Mouse (Mus musculus) midbrain, embryonic 11.5 days (tissue): ENCODE measurements around the gene Il10rb. TPM values are rescaled to one million over a fixed set of nuclear protein-coding genes. Genes with fewer than 3 reads are reported as not detected.

Source experiments
- ATAC-seq: fragments of 200-750 bp; cut with Nextera tagmentation; 2 replicates; pipeline ENCODE4 v1.8.0; 2017; ENCODE audit warnings: moderate TSS enrichment, moderate library complexity; ENCODE audit not compliant: low FRiP score
- DNase-seq: peaks from one replicate; pipeline ENCODE4 v3.0.0; 2015; ENCODE audit warnings: low spot score; ENCODE audit errors: missing footprints
- H3K27ac ChIP-seq: fragments of 300-500 bp; sonication (generic); 2 replicates; pipeline ENCODE4 v1.5.1; 2014; ENCODE audit warnings: low read depth, low read length
- H3K27me3 ChIP-seq: fragments of 300-500 bp; sonication (generic); 2 replicates; pipeline ENCODE4 v1.6.1; 2014; ENCODE audit warnings: mild to moderate bottlenecking, low read length, moderate library complexity, mixed read lengths; ENCODE audit not compliant: control insufficient read depth, insufficient read depth
- H3K36me3 ChIP-seq: fragments of 300-500 bp; sonication (generic); 2 replicates; pipeline ENCODE4 v1.6.1; 2014; ENCODE audit warnings: mild to moderate bottlenecking, low read length, moderate library complexity, mixed read lengths; ENCODE audit not compliant: control insufficient read depth, insufficient read depth
- H3K4me1 ChIP-seq: fragments of 300-500 bp; sonication (generic); 2 replicates; pipeline ENCODE4 v1.6.1; 2014; ENCODE audit warnings: low read length; ENCODE audit not compliant: control insufficient read depth, insufficient read depth
- H3K4me2 ChIP-seq: fragments of 300-500 bp; sonication (generic); 2 replicates; pipeline ENCODE4 v1.6.1; 2014; ENCODE audit warnings: mild to moderate bottlenecking, moderate library complexity
- H3K4me3 ChIP-seq: fragments of 300-500 bp; sonication (generic); 2 replicates; pipeline ENCODE4 v1.5.1; 2014; ENCODE audit warnings: low read depth, low read length
- H3K9ac ChIP-seq: fragments of 300-500 bp; sonication (generic); 2 replicates; pipeline ENCODE4 v1.6.1; 2014; ENCODE audit warnings: low read length
- H3K9me3 ChIP-seq: fragments of 300-500 bp; sonication (generic); 2 replicates; pipeline ENCODE4 v1.6.1; 2016; ENCODE audit warnings: low read length; ENCODE audit not compliant: control insufficient read depth
- WGBS: fragments of 180-500 bp; shearing (Covaris S2); extraction: QIAGEN DNeasy Blood & Tissue Kit; methylation state at CpG from one replicate; pipeline ENCODE4 v1.1.7; 2014; 5-methylcytosine and 5-hydroxymethylcytosine counted together
- polyA plus RNA-seq: library from polyadenylated mRNA; unstranded; fragments of >200 nt; fragmentation: Nextera tagmentation; extraction: Ambion mirVana; gene quantifications from 2 replicates; pipeline ENCODE4 v1.2.1, GENCODE M21; 2014

Gene Il10rb
- polyA plus RNA-seq, 1 experiment from 2014 or later: 8.5 TPM

DNA sequence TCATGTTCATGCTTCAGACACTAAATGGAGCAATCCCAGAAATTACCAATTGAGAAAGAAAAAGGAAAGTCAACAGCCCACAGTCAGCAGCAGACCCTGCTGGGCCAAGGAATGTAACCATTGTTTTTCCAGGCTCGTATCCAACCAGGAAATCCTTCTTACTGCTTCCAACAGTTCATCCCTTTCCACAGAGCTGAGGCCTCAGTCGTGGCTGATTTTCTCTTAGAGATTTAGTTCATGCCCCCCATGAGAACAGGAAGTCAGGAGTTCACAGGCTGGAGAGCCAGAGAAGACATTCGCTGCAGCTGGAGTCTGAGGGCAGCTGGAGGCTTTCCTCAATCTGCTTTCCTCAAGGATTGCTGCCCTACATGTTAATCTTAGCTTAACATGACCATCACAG lies 42.5 kb upstream of the Il10rb start:
- no peaks in the 10 kb centered on the region for H3K9me3 ChIP-seq
- ATAC-seq (no peak), DNase-seq (peak; percentile 44)
- no peak overlapping the region for H3K27ac ChIP-seq
- no peak overlapping the region for H3K9ac ChIP-seq
- H3K36me3 ChIP-seq: no peaks in the 10 kb centered on the region
- H3K4me2 ChIP-seq: no peak overlapping the region
- 42% methylated on average over 3 of the region's 3 CpGs for WGBS
- H3K4me3 ChIP-seq: no peak overlapping the region
- no peaks in the 10 kb centered on the region for H3K4me1 ChIP-seq
- H3K27me3 ChIP-seq: no peaks in the 10 kb centered on the region

DNA sequence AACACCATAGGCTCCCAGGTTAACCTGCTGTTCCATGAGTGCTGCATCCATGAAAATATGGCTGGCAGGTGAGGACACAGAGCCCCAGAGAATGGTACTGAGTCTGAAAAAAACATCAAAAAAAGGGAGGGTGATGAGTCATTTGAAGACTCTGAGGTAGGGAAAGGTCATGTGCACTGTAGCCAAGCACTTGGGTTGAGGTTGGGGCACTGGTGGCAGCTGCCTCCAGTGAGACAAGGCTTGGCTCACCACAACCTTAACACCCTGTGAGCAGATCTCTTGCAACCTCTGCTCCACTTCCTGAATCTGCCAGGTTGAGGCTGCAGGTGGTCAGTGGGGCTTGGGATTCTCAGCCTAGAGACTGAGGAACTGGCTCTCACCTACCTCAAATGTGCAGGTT lies 39.4 kb upstream of the Il10rb start:
- H3K4me3 ChIP-seq: no peak overlapping the region
- no peaks in the 10 kb centered on the region for H3K36me3 ChIP-seq
- no peak overlapping the region for H3K4me2 ChIP-seq
- no peak for ATAC-seq
- H3K9me3 ChIP-seq: no peaks in the 10 kb centered on the region
- no peak for DNase-seq
- no peak overlapping the region for H3K27ac ChIP-seq
- H3K9ac ChIP-seq: no peak overlapping the region
- no peaks in the 10 kb centered on the region for H3K4me1 ChIP-seq
- no peaks in the 10 kb centered on the region for H3K27me3 ChIP-seq

DNA sequence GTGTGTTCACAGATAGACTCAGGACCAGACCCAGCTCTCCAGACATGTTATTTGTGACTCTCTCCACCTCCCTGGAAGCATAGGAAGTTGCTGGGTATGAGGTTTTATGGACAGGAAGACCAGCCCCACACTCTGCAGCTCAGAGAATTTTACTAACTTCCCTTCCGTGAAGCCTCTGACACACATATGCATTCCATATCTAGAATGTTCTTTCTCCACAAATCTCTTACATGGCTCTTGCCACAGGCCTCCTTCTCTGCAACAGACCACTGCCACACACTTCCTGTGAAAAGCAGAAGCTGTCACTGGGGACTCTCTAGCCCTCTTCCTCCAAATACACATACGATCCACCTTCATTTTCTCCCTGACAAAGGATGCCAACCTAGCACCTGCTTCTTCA lies 38.9 kb upstream of the Il10rb start:
- H3K4me2 ChIP-seq: no peak overlapping the region
- H3K36me3 ChIP-seq: no peaks in the 10 kb centered on the region
- no peak overlapping the region for H3K27ac ChIP-seq
- no peaks in the 10 kb centered on the region; the same call in 1 of the 2 replicates for H3K4me1 ChIP-seq
- no peak overlapping the region for H3K9ac ChIP-seq
- DNase-seq (no peak), ATAC-seq (no peak)
- no peaks in the 10 kb centered on the region for H3K9me3 ChIP-seq
- H3K27me3 ChIP-seq: no peaks in the 10 kb centered on the region
- no peak overlapping the region for H3K4me3 ChIP-seq
- 90% methylated on average over 2 of the region's 2 CpGs for WGBS

DNA sequence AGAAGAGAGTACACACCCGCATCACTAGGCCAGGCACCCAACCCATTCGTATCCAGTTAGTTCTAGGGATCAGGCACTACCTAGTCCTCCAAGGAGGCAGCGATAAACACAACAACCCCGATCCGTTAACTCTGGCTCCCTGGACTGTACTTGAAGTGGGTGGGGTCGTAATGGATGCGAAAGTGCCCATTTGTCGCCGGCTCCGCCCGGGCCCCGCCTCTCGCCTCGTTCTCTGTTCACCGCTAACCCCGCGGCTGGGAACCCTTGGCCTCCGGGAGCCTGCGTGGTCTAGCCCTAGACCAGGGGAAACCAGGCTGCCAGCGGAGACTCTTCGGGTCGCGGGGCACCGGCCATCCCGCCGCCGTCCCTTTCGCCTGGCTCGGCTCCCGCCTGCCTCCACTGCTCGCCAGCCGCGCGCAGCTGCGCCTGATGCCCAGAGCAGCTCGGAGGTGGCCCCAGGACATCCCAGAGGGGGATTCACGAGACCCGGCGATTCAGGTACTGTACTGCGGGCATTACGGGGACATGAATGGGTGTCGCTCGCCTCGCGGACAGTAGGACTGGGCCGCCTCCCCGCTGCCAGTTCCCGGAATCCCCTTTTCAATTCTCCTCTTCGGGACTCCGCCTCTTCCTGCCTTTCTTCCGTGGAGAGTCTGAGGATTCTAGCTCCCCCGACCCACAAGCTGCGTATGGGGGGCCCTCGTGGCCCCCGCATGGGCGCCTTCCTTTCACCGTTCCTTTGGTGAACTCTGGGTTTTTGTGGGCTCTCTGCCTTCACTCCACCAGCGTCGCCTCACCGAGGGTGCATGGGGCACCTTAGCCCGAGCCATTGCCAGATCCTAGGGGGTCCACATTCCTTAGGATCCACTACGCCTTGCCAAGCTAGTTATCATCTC lies 33.1 kb upstream of the Il10rb start, which contains the start of gene Ifnar2:
Ifnar2 (plus strand) TSS at position 207 of the 896 bp plus-strand sequence.
- no peaks in the 10 kb centered on the region for H3K9me3 ChIP-seq
- no peaks in the 10 kb centered on the region for H3K27me3 ChIP-seq
- peak within 1 kb of the TSS; percentile 86 for H3K4me3 ChIP-seq
- WGBS: under 1% methylated on average over 59 of the region's 62 CpGs
- no peaks in the 10 kb centered on the region for H3K36me3 ChIP-seq
- H3K4me2 ChIP-seq: peak within 1 kb of the TSS; percentile 75
- peak within 1 kb of the TSS; percentile 96 for H3K9ac ChIP-seq
- ATAC-seq: peak; percentile 92
- peaks cover 8% of the 10 kb centered on the region for H3K4me1 ChIP-seq
- peak within 1 kb of the TSS; percentile 89 for H3K27ac ChIP-seq
- DNase-seq: peak; percentile 98

DNA sequence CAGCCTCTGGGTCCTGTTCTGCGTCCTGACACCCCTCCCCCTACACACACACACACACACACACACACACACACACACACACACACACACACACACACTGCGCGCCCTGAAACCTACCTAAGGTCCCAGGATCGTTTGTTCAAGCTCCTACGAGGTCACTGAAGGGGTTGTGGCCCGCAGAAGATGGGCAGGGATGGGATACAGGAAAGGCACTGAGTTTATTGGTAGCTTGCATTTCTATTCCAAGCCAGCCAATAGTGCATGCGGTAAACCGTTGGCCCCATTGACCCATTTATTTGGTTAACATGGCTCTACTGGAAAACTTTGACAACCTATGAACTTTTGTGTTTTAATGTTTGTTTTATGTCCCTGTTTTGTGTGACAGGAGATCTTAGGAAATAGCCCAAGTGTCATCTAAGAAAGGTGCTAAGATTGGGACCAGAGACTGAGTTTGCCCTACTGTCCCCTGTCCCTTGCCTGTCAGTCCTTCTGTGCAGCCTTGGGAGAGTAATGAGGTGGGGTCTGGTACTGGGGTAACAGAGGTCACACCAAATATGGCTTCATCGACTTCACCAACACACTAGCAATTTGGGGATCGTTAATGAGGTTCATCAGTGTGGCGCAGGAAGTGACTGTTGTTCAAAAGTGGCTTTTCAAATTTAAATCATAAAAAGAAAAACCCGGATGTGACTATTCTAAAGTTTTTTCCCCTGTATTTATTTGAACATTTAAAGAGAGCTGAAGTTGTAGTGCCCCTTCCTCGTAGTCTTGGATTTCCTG lies 32.3 kb upstream of the Il10rb start:
- Histone ChIP-seq H3K27ac (peak overlapping the region; percentile 89; the same call in 1 of the 2 replicates), H3K9me3 (no peaks in the 10 kb centered on the region), H3K9ac (peak overlapping the region; percentile 96), H3K36me3 (no peaks in the 10 kb centered on the region), H3K4me1 (peaks cover 9% of the 10 kb centered on the region), H3K4me3 (peak overlapping the region; percentile 86), H3K27me3 (no peaks in the 10 kb centered on the region), H3K4me2 (peak overlapping the region; percentile 75)
- ATAC-seq: no peak; the same call in 1 of the 2 replicates
- DNase-seq: no peak
- WGBS: 54% methylated on average over 13 of the region's 13 CpGs

DNA sequence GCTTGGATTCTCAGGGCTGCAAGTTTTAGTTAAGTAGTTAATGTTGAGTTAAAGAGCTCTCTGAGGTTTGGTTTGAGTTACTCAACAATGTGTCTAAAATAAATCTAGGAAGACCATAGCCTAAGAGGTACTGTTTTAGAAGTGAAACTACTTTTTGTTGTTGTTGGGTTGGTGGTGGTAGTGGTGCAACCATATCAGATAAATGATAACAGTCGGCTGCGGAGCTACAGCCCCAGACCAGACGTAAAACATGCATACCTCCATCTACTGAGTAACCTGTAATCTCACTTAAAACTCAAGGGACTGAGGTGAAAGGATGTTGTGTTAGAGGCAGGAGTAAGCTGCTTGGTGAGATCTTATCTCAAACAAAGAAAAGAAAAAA lies 31.7 kb upstream of the Il10rb start:
- Histone ChIP-seq H3K9ac (no peak overlapping the region), H3K27ac (no peak overlapping the region), H3K4me1 (peaks cover 12% of the 10 kb centered on the region), H3K36me3 (no peaks in the 10 kb centered on the region), H3K27me3 (no peaks in the 10 kb centered on the region), H3K9me3 (no peaks in the 10 kb centered on the region), H3K4me2 (no peak overlapping the region), H3K4me3 (no peak overlapping the region)
- ATAC-seq (no peak), DNase-seq (no peak)
- WGBS: 93% methylated on average over 3 of the region's 3 CpGs

DNA sequence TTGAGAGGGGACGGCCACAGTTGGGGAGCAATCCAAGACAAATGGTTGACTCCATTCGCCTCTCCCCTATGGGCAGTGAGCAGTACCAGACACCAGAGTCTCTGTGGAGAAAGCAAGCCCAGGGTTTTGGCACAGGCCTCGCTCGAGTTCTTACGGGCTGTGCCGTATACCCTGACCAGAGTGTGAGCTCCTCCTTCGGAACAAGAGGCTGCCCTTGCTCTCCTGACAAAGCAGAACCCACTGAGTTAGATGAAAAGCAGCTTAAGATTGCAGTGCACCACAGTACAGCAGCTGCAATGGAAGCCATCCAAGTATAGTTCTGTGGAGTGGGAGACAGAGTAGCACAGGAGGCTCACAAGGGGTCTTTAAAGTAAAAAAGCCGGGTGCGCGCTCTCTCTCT lies 29.3 kb upstream of the Il10rb start:
- Histone ChIP-seq H3K9me3 (no peaks in the 10 kb centered on the region), H3K27ac (no peak overlapping the region), H3K4me1 (peaks cover 12% of the 10 kb centered on the region), H3K36me3 (no peaks in the 10 kb centered on the region), H3K27me3 (no peaks in the 10 kb centered on the region), H3K4me2 (no peak overlapping the region), H3K9ac (no peak overlapping the region), H3K4me3 (no peak overlapping the region)
- DNase-seq (peak; percentile 64), ATAC-seq (no peak)
- 95% methylated on average over 10 of the region's 10 CpGs for WGBS

DNA sequence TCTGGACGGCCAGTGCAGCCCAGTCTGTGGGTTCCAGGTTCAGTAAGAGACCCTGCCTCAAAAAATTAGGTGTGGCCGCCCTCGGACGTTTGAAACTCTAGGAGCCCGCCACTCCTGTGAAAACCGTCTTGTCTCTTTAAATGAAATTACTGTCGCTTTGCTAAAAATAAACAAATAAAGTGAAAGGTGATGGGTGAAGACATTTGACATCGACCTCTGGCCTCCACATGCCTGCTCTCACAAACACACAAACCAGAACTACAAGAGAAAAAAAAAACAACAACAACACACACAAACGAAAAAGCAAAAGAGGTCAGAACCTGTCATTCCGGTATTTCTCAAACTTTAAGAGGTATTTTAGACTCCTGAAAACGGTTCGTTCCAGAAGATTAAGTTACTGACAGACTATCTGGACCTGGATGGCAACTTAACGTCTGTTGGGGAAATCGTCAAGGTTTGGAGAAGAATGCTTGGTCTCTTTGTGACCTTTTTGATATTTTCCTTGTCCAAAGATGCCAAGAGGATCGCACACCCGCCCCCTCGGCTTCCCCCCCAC lies 27.5 kb upstream of the Il10rb start:
- ATAC-seq (no peak), DNase-seq (peak; percentile 69)
- 55% methylated on average over 17 of the region's 17 CpGs for WGBS
- Histone ChIP-seq H3K9ac (no peak overlapping the region), H3K27me3 (no peaks in the 10 kb centered on the region), H3K4me2 (no peak overlapping the region), H3K9me3 (no peaks in the 10 kb centered on the region), H3K36me3 (no peaks in the 10 kb centered on the region), H3K4me3 (no peak overlapping the region), H3K4me1 (peaks cover 8% of the 10 kb centered on the region), H3K27ac (no peak overlapping the region)

DNA sequence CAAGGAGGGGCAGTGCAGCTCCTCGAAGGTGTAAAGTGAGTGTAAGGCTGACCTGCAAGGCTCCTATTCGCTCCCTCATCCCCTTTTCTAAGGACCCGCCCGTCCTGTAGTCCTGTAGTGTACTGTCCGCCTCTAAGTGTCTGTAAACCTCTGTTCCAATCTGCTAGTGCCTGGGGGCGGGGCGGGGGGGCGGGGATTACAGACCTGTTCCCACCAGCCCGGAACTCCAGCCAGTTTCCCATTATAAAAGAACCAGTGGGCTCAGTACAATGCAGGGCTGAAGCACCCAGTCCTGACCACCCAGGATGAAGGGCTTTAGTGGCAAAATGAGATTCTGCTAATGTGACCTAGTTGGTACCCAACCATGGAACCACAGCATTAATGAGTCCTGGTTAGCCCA lies 27.0 kb upstream of the Il10rb start:
- no peak overlapping the region for H3K27ac ChIP-seq
- no peak overlapping the region for H3K4me2 ChIP-seq

More for the DNA sequence above, 27.0 kb upstream of the Il10rb start:
- DNase-seq: no peak
- H3K36me3 ChIP-seq: no peaks in the 10 kb centered on the region
- no peaks in the 10 kb centered on the region for H3K27me3 ChIP-seq
- H3K9me3 ChIP-seq: no peaks in the 10 kb centered on the region
- 26% methylated on average over 9 of the region's 9 CpGs for WGBS
- peak; percentile 35; the same call in 1 of the 2 replicates for ATAC-seq
- H3K4me1 ChIP-seq: peaks cover 4% of the 10 kb centered on the region
- H3K9ac ChIP-seq: no peak overlapping the region
- no peak overlapping the region for H3K4me3 ChIP-seq
